Mouse (Mus musculus) heart, adult 2 months (tissue): Measurements from ENCODE around the gene Plekha8. TPM values are rescaled to one million over a fixed set of nuclear protein-coding genes. Genes with fewer than 3 reads are reported as not detected.

Source experiments
- DNase-seq, 2 experiments: peaks; one replicate each; pipeline ENCODE4 v3.0.0; 2021
- H3K27ac ChIP-seq: fragments of 200-600 bp; 2 replicates; pipeline ENCODE4 v1.8.1; 2022
- H3K27me3 ChIP-seq: fragments of 200-500 bp; 2 replicates; pipeline ENCODE4 v1.6.1; 2012; ENCODE audit warnings: mild to moderate bottlenecking, low read length, inconsistent platforms, mixed read lengths; ENCODE audit not compliant: control insufficient read depth, insufficient read depth
- H3K36me3 ChIP-seq: fragments of 200-500 bp; 2 replicates; pipeline ENCODE4 v1.6.1; 2012; ENCODE audit warnings: low read length, inconsistent platforms; ENCODE audit not compliant: control insufficient read depth, insufficient read depth
- H3K4me1 ChIP-seq: fragments of 200-500 bp; 2 replicates; pipeline ENCODE4 v1.6.1; 2011; ENCODE audit warnings: low read length; ENCODE audit not compliant: control insufficient read depth, insufficient read depth
- H3K4me3 ChIP-seq: fragments of 200-600 bp; 2 replicates; pipeline ENCODE4 v1.8.1; 2022
- H3K79me2 ChIP-seq: fragments of 200-500 bp; replicated peaks from 2 replicates; pipeline ENCODE4 v1.6.1; 2012; ENCODE audit warnings: mild to moderate bottlenecking, inconsistent platforms, low read length, moderate library complexity, mixed read lengths; ENCODE audit not compliant: control insufficient read depth, insufficient read depth
- H3K9ac ChIP-seq: fragments of 200-500 bp; 2 replicates; pipeline ENCODE4 v1.6.1; 2012; ENCODE audit warnings: low read depth, mild to moderate bottlenecking, control low read depth, inconsistent platforms, low read length, mixed read lengths
- CTCF ChIP-seq: fragments of 200-600 bp; IDR thresholded peaks from 2 replicates; pipeline ENCODE4 v1.8.1; 2022; ENCODE audit warnings: antibody characterized with exemption, mild to moderate bottlenecking, moderate library complexity
- EP300 ChIP-seq: fragments of 200-500 bp; IDR thresholded peaks from 2 replicates; pipeline ENCODE4 v1.6.1; 2011; ENCODE audit warnings: low read depth, low read length, control low read depth; ENCODE audit not compliant: insufficient read depth
- POLR2A ChIP-seq: fragments of 200-500 bp; IDR thresholded peaks from 2 replicates; pipeline ENCODE4 v1.6.1; 2011; ENCODE audit warnings: mild to moderate bottlenecking, low read depth, low read length, control low read depth; ENCODE audit not compliant: insufficient read depth
- WGBS: fragments of 180-500 bp; shearing (Covaris S2); methylation state at CpG from one replicate; pipeline ENCODE4 v1.1.7; 2018; 5-methylcytosine and 5-hydroxymethylcytosine counted together
- intact Hi-C: fragments of 180-260 bp; cut with DNase I; formaldehyde crosslinking; loops from one replicate; pipeline ENCODE4 v1.15.1; 2025
- polyA plus RNA-seq: library from polyadenylated mRNA; depleted of rRNA; stranded (reverse); fragments of >200 nt; gene quantifications from 2 replicates; pipeline ENCODE4 v1.2.3, GENCODE M21; 2012
- total RNA-seq, 2 experiments: library from RNA; stranded (reverse); gene quantifications; 2 replicates each; pipeline ENCODE4 v1.2.3; 2021

Plekha8 gene
- total and polyA plus RNA-seq, 3 experiments: 2.6 to 9.7 (median 9.0) TPM

DNA sequence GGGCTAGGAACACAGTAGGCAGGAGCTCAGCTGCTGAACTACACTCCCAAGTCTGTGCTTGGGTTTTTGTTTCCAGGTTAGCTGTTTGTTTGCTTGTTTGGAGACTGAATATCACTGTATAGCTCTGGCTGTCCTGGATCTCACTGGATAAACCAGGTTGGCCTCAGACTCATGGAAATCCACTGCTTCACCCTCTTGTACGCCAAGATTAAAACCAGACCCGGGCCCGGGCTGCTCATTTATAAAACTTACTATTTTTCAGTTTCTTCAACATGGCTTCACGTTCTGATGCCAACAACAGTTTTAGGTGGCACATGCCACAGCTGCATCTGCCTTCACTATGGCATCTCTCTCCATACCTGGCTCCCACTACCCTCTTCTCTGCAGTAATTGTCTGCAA is 31.4 kb upstream of the Plekha8 start:
- Histone ChIP-seq H3K4me3 (no peak overlapping the region), H3K36me3 (no peaks in the 10 kb centered on the region), H3K4me1 (peaks cover 2% of the 10 kb centered on the region; the same call in 1 of the 2 replicates), H3K27me3 (no peaks in the 10 kb centered on the region), H3K9ac (no peak overlapping the region), H3K27ac (no peak overlapping the region), H3K79me2 (no peaks in the 10 kb centered on the region)
- TF ChIP-seq EP300 (no peak), POLR2A (no peak), CTCF (no peak)
- intact Hi-C loops: no loop called here
- WGBS: 95% methylated on average over 4 of the region's 4 CpGs
- DNase-seq: no peak

DNA sequence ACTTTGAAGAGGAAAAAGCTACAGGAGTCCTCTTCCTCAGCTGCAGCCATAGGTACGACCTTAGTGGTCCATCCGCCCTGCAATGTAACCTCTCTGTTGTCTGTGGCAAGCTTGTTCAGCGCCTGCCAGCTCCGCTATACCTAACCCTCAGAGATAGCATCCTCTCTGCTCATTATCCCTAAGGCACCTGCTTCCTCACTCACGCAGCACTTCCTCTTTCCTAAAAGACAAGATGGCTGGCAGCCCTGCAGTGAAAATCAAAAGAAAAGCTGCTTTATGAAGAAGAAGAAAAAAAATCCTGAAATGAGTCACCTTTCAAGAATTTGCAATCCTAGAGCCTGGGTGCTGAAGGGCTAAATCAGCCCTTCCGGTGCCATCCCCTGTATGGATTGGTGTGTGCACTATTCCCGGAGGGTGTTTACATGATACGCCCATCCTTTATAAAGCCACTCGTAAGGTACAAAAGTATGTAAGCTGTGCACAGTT is 30.4 kb upstream of the Plekha8 start:
- WGBS: 80% methylated on average over 9 of the region's 9 CpGs
- no peak overlapping the region for H3K4me3 ChIP-seq

DNA sequence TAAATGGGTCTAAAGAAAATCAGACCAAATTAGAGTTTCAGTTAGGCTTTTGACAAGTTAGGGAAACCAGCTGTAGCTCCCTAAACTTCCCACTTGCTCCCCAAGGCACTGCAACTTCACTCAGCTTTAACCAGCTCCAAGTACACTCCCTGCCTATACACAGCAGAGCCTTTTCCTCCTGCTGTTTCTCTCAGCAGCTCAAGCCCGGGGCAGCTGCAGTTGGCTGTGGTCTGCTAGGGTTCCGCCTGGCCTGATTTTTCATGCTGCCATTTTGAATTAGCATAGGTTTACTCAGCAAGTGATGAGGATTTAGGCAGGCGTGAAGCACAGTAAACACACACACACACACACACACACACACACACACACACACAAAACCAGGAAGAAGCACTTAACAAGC is 29.9 kb upstream of the Plekha8 start:
- DNase-seq: peak in 1 of 2 experiments; percentile 22
- Histone ChIP-seq H3K79me2 (no peaks in the 10 kb centered on the region), H3K4me3 (no peak overlapping the region), H3K4me1 (peaks cover 2% of the 10 kb centered on the region; the same call in 1 of the 2 replicates), H3K9ac (no peak overlapping the region), H3K36me3 (no peaks in the 10 kb centered on the region), H3K27ac (no peak overlapping the region), H3K27me3 (no peaks in the 10 kb centered on the region)
- 71% methylated on average over 3 of the region's 3 CpGs for WGBS
- intact Hi-C loops: no loop called here
- TF ChIP-seq POLR2A (no peak), EP300 (no peak), CTCF (no peak)

More for the DNA sequence above, 30.4 kb upstream of the Plekha8 start:
- Histone ChIP-seq H3K36me3 (no peaks in the 10 kb centered on the region), H3K4me1 (peaks cover 2% of the 10 kb centered on the region; the same call in 1 of the 2 replicates), H3K27ac (no peak overlapping the region), H3K9ac (no peak overlapping the region), H3K79me2 (no peaks in the 10 kb centered on the region), H3K27me3 (no peaks in the 10 kb centered on the region)
- TF ChIP-seq EP300: no peak
- intact Hi-C loops: no loop called here
- no peak for DNase-seq

DNA sequence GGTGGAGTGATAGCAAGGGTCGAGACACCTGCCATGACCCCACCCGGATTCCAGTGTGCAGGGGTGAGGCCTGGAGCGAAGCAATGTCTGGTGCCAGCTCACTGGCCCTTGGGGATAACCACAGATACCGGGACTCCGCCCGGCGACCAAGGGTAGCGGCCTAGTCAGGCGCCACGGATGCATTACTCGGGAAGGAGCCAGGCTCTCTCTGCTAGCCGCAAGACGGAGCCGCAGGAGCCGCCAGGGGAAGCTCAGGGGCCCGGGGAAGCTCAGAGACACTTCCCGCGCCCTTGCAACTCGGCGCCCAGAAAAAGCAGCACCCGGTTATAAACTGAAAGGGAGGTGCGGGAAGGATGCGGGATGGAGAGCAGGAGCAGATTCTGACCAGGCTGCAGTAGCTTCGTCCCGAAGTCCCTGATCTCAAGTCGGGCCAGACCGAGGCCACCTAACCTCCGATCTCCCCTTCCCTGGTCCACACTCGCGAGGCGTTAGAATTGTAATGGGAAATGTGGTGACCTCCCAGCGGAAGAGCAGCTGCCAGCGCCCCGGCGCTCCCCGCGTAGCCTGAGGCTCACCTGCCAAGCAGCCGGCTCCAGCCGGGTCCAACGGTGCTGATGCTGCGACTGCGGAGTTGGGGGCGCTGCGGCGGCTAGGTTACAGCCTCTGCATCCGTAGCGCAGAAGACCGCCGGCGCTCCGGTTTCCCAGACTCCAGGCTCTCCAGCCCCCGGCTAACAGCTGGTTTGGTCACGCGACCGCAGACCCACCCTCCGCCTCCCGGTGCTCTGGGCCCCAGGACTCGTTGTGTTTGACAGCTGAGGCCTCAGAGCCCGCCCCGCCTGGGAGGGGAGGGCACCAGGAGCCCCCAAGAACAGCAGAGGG is 29.0 kb upstream of the Plekha8 start, which contains the start of gene Scrn1:
Gene Scrn1, minus strand, starts transcription at position 825 of the 881 bp plus-strand sequence.
- no peak for TF ChIP-seq EP300
- no peak for TF ChIP-seq POLR2A
- TF ChIP-seq CTCF: no peak
- Histone ChIP-seq H3K27ac (peak within 1 kb of the TSS; percentile 68), H3K27me3 (no peaks in the 10 kb centered on the region), H3K36me3 (no peaks in the 10 kb centered on the region), H3K79me2 (no peaks in the 10 kb centered on the region), H3K4me3 (peak within 1 kb of the TSS; percentile 66), H3K9ac (peak within 1 kb of the TSS; percentile 28), H3K4me1 (peaks cover 2% of the 10 kb centered on the region; the same call in 1 of the 2 replicates)
- DNase-seq: peak; percentile 75 to 77
- intact Hi-C loops: no loop called here
- WGBS: 4% methylated on average over 60 of the region's 60 CpGs

DNA sequence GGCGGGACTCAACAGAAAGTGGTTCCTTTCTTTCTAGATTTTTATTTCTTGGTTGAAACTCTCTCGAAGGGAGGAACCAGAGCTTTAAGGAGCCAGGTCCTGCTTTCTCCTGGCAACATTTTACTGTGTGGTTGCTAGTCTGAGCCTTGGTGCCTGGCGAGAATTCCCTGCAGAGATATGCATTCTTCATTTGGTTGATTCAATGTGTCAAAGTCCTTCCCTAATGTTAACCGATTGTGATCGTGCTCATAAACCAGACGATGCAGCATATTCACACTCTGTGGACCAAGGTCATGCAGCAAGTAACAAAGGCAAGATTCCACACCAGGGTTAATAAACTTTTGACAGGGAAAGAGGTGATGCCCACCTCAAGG is 28.4 kb upstream of the Plekha8 start:
- Histone ChIP-seq H3K9ac (peak overlapping the region; percentile 28), H3K27ac (peak overlapping the region; percentile 68), H3K79me2 (no peaks in the 10 kb centered on the region), H3K27me3 (no peaks in the 10 kb centered on the region), H3K4me3 (peak overlapping the region; percentile 66), H3K4me1 (peaks cover 2% of the 10 kb centered on the region; the same call in 1 of the 2 replicates), H3K36me3 (no peaks in the 10 kb centered on the region)
- 22% methylated on average over 6 of the region's 6 CpGs for WGBS
- intact Hi-C loops: no loop called here
- DNase-seq: no peak
- TF ChIP-seq CTCF: no peak
- no peak for TF ChIP-seq EP300
- no peak for TF ChIP-seq POLR2A

DNA sequence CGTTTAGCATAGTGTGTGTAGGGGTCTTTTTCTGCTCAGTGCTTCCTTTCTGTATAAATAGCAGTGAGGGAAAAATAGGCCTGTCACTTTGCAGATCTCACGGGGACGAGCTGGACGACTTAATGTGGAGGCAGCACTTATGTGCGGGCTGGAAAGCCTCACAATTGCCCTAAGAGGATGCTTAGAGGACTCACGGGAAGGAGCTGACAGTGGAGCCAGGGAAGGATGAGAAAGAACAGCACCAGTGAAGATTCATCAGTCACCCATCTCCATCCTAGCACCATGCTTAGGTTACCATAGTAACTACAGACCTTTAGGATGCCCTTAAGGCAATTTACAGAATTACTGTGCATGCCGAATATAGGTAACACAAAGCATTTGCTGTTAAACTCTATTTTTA is 25.1 kb upstream of the Plekha8 start:
- Histone ChIP-seq H3K4me1 (peaks cover 2% of the 10 kb centered on the region; the same call in 1 of the 2 replicates), H3K27ac (no peak overlapping the region), H3K27me3 (no peaks in the 10 kb centered on the region), H3K79me2 (no peaks in the 10 kb centered on the region), H3K9ac (no peak overlapping the region), H3K4me3 (no peak overlapping the region), H3K36me3 (no peaks in the 10 kb centered on the region)
- 61% methylated on average over 7 of the region's 7 CpGs for WGBS
- TF ChIP-seq CTCF: no peak
- TF ChIP-seq EP300: no peak
- no peak for TF ChIP-seq POLR2A
- no peak for DNase-seq
- intact Hi-C loops: no loop called here
